Mouse (Mus musculus) ES-Bruce4 (cell line): ENCODE measurements around the gene 1110002E22Rik.

Experiments used
- CTCF ChIP-seq: IDR thresholded peaks from one replicate; pipeline ENCODE4 v1.8.1; 2011; ENCODE audit warnings: low read depth, low read length
- POLR2A ChIP-seq: IDR thresholded peaks from one replicate; pipeline ENCODE4 v1.8.1; 2011; ENCODE audit warnings: low read length; ENCODE audit not compliant: insufficient read depth

- TF ChIP-seq CTCF: no peak
- TF ChIP-seq POLR2A: no peak
Observed at GRCm38 (mm10) chr3:138095718-138096117, 30.9 kb downstream of the 1110002E22Rik start.
